Mouse (Mus musculus) urinary bladder, postnatal 25 days (tissue): Measurements from ENCODE around the gene Atad5.

ENCODE experiments used
- DNase-seq: peaks from one replicate; pipeline ENCODE4 v3.0.0; 2022; ENCODE audit warnings: low spot score

The Atad5 gene

GRCm38 (mm10) chr11:80080826-80081728 is 8.1 kb upstream of the Atad5 start, which contains the start of gene Crlf3:
Gene Crlf3, minus strand, starts transcription at chr11:80080991.
- peak; percentile 92 for DNase-seq

GRCm38 (mm10) chr11:80081786-80082319 is 7.3 kb upstream of the Atad5 start:
- DNase-seq, result no peak

- no peak for DNase-seq
Observed at GRCm38 (mm10) chr11:80085356-80086055, 3.7 kb upstream of the Atad5 start.

- peak; percentile 77 for DNase-seq
Observed at GRCm38 (mm10) chr11:80086844-80087243, 2.4 kb upstream of the Atad5 start.

GRCm38 (mm10) chr11:80089817-80090214 is 616 bp downstream of the Atad5 start:
- no peak for DNase-seq

GRCm38 (mm10) chr11:80090555-80091164 is 1.5 kb downstream of the Atad5 start:
- no peak for DNase-seq

GRCm38 (mm10) chr11:80098444-80099056 is 9.3 kb downstream of the Atad5 start:
- DNase-seq, result no peak

- no peak for DNase-seq
Observed at GRCm38 (mm10) chr11:80101298-80101697, 12.1 kb downstream of the Atad5 start.

- DNase-seq, result no peak
Observed at GRCm38 (mm10) chr11:80104407-80104806, 15.2 kb downstream of the Atad5 start.

- no peak for DNase-seq
Observed at GRCm38 (mm10) chr11:80116411-80116810, 27.2 kb downstream of the Atad5 start.

GRCm38 (mm10) chr11:80132050-80132449 is 42.9 kb downstream of the Atad5 start:
- no peak for DNase-seq

- DNase-seq, result no peak
Observed at GRCm38 (mm10) chr11:80134744-80135143, 45.5 kb downstream of the Atad5 start.

GRCm38 (mm10) chr11:80135954-80136683 is 46.9 kb downstream of the Atad5 start:
- no peak for DNase-seq

GRCm38 (mm10) chr11:80136786-80137185 is 47.6 kb downstream of the Atad5 start:
- DNase-seq, result no peak

GRCm38 (mm10) chr11:80137773-80138172 is 48.6 kb downstream of the Atad5 start:
- no peak for DNase-seq

GRCm38 (mm10) chr11:80141825-80142521 is 52.8 kb downstream of the Atad5 start, which contains the start of gene Tefm:
Gene Tefm, minus strand, starts transcription at chr11:80142175.
- peak; percentile 78 for DNase-seq

- no peak for DNase-seq
Observed at GRCm38 (mm10) chr11:80142872-80143271, 53.7 kb downstream of the Atad5 start.

- no peak for DNase-seq
Observed at GRCm38 (mm10) chr11:80145787-80146275, 56.6 kb downstream of the Atad5 start.

- DNase-seq, result no peak
Observed at GRCm38 (mm10) chr11:80147748-80148147, 58.5 kb downstream of the Atad5 start.

GRCm38 (mm10) chr11:80148313-80148712 is 59.1 kb downstream of the Atad5 start:
- DNase-seq, result no peak
